Mouse (Mus musculus) kidney, embryonic 15.5 days (tissue): ENCODE measurements around the gene Sdccag8. TPM values are rescaled to one million over a fixed set of nuclear protein-coding genes. Genes with fewer than 3 reads are reported as not detected.

Source experiments
- ATAC-seq: fragments of 200-750 bp; cut with Nextera tagmentation; replicated peaks from 2 replicates; pipeline ENCODE4 v1.8.0; 2017; ENCODE audit warnings: moderate TSS enrichment; ENCODE audit not compliant: low FRiP score
- H3K27ac ChIP-seq: fragments of 300-500 bp; sonication (generic); 2 replicates; pipeline ENCODE4 v1.5.1; 2015; ENCODE audit warnings: mild to moderate bottlenecking, inconsistent platforms
- H3K27me3 ChIP-seq: fragments of 300-500 bp; sonication (generic); 2 replicates; pipeline ENCODE4 v1.6.1; 2015; ENCODE audit warnings: inconsistent platforms
- H3K36me3 ChIP-seq: fragments of 300-500 bp; sonication (generic); 2 replicates; pipeline ENCODE4 v1.6.1; 2015; ENCODE audit warnings: inconsistent platforms
- H3K4me1 ChIP-seq: fragments of 300-500 bp; sonication (generic); 2 replicates; pipeline ENCODE4 v1.6.1; 2015; ENCODE audit warnings: inconsistent platforms
- H3K4me2 ChIP-seq: fragments of 300-500 bp; sonication (generic); 2 replicates; pipeline ENCODE4 v1.6.1; 2015; ENCODE audit warnings: moderate library complexity, mild to moderate bottlenecking, inconsistent platforms
- H3K4me3 ChIP-seq: fragments of 300-500 bp; sonication (generic); replicated peaks from 2 replicates; pipeline ENCODE4 v1.5.1; 2015; ENCODE audit warnings: mild to moderate bottlenecking, inconsistent platforms
- H3K9ac ChIP-seq: fragments of 300-500 bp; sonication (generic); 2 replicates; pipeline ENCODE4 v1.6.1; 2015; ENCODE audit warnings: mild to moderate bottlenecking, inconsistent platforms
- H3K9me3 ChIP-seq: fragments of 300-500 bp; sonication (generic); replicated peaks from 2 replicates; pipeline ENCODE4 v1.6.1; 2016; ENCODE audit warnings: inconsistent platforms
- WGBS: fragments of 180-500 bp; shearing (Covaris S2); methylation state at CpG from one replicate; pipeline ENCODE4 v1.1.7; 2015; ENCODE audit warnings: mixed read lengths; 5-methylcytosine and 5-hydroxymethylcytosine counted together
- polyA plus RNA-seq: library from polyadenylated mRNA; unstranded; fragments of >200 nt; fragmentation: Nextera tagmentation; extraction: Ambion mirVana; gene quantifications from 2 replicates; pipeline ENCODE4 v1.2.1, GENCODE M21; 2015

Sdccag8 gene
- 17.1 and 17.3 TPM in 2 replicates for polyA plus RNA-seq

GRCm38 (mm10) chr1:176814591-176815062, at the start of gene Sdccag8:
Gene Sdccag8, plus strand, starts transcription at chr1:176814660.
- peak within 1 kb of the TSS; percentile 94 for H3K4me3 ChIP-seq
- H3K27ac ChIP-seq = peak within 1 kb of the TSS; percentile 98
- H3K9me3 ChIP-seq = no peaks in the 10 kb centered on the region
- ATAC-seq = peak; percentile 97
- peak within 1 kb of the TSS; percentile 71 for H3K4me2 ChIP-seq
- no peaks in the 10 kb centered on the region for H3K36me3 ChIP-seq
- H3K4me1 ChIP-seq = peaks cover 11% of the 10 kb centered on the region
- no peaks in the 10 kb centered on the region for H3K27me3 ChIP-seq
- WGBS = 0% methylated on average over 25 of the region's 25 CpGs
- H3K9ac ChIP-seq = peak within 1 kb of the TSS; percentile 91

GRCm38 (mm10) chr1:176774533-176774932, 39.9 kb upstream of the Sdccag8 start:
- 91% methylated on average over 4 of the region's 4 CpGs for WGBS

DNA sequence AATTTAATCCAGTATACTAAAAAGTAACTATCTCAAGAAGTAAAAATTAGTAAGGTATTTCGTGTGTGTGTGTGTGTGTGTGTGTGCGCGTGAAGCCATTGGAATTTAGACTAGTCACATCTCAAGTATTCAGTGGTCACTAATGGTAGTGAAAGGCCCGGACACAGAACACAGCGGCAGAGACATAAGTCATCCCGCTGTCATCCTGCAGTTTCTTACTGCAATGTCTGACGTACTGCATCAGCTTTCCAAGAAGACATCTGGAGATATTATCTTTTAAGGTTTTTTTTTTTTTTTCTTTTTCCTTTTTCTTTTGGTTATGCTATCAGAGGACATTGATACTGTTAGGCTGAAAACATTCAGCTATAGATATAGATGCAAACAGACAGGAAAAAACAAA, 25.1 kb upstream of the Sdccag8 start:
- Histone ChIP-seq H3K27me3 (no peaks in the 10 kb centered on the region), H3K4me1 (no peaks in the 10 kb centered on the region), H3K4me3 (no peak overlapping the region), H3K27ac (no peak overlapping the region), H3K9me3 (no peaks in the 10 kb centered on the region), H3K36me3 (peaks cover 41% of the 10 kb centered on the region), H3K9ac (no peak overlapping the region), H3K4me2 (no peak overlapping the region)
- 80% methylated on average over 7 of the region's 7 CpGs for WGBS
- ATAC-seq = no peak

More at GRCm38 (mm10) chr1:176774533-176774932, 39.9 kb upstream of the Sdccag8 start:
- no peak overlapping the region for H3K27ac ChIP-seq
- H3K9ac ChIP-seq = no peak overlapping the region
- no peaks in the 10 kb centered on the region for H3K9me3 ChIP-seq
- no peak overlapping the region for H3K4me3 ChIP-seq
- ATAC-seq = no peak
- H3K4me1 ChIP-seq = no peaks in the 10 kb centered on the region
- H3K27me3 ChIP-seq = no peaks in the 10 kb centered on the region
- no peak overlapping the region for H3K4me2 ChIP-seq
- H3K36me3 ChIP-seq = peaks cover 45% of the 10 kb centered on the region

DNA sequence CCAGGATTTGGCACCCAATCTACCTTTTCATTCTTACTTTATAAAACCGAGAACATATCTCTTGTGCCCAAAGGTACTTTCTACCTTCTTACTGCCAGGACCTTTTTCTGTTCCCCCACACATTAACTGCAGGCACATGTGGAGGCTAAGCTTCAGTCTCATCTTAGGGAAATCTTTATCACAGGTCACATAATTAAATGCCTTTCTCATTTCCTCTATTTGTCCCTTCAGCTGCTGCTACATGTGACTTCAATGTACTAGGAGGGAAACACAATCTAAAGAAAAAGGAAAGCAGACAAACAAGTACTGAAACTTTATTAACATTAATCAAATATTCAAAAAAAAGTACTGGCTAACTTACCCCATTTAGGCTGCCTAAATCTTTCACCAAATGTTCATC, 22.3 kb upstream of the Sdccag8 start:
- Histone ChIP-seq H3K27me3 (no peaks in the 10 kb centered on the region), H3K9me3 (no peaks in the 10 kb centered on the region), H3K36me3 (peaks cover 29% of the 10 kb centered on the region), H3K27ac (no peak overlapping the region), H3K4me2 (no peak overlapping the region), H3K4me1 (no peaks in the 10 kb centered on the region), H3K9ac (no peak overlapping the region), H3K4me3 (no peak overlapping the region)
- 97% methylated on average over 1 of the region's 1 CpGs for WGBS
- ATAC-seq = no peak

GRCm38 (mm10) chr1:176798673-176799072, 15.8 kb upstream of the Sdccag8 start:
- no peak overlapping the region for H3K27ac ChIP-seq
- no peak overlapping the region for H3K9ac ChIP-seq
- H3K36me3 ChIP-seq = no peaks in the 10 kb centered on the region
- H3K27me3 ChIP-seq = no peaks in the 10 kb centered on the region
- no peak overlapping the region for H3K4me2 ChIP-seq
- no peaks in the 10 kb centered on the region for H3K9me3 ChIP-seq
- no peak for ATAC-seq
- H3K4me1 ChIP-seq = 0 out of 2 replicates have a peak, but pooled peaks cover 6% of the 10 kb centered on the region
- no peak overlapping the region for H3K4me3 ChIP-seq

DNA sequence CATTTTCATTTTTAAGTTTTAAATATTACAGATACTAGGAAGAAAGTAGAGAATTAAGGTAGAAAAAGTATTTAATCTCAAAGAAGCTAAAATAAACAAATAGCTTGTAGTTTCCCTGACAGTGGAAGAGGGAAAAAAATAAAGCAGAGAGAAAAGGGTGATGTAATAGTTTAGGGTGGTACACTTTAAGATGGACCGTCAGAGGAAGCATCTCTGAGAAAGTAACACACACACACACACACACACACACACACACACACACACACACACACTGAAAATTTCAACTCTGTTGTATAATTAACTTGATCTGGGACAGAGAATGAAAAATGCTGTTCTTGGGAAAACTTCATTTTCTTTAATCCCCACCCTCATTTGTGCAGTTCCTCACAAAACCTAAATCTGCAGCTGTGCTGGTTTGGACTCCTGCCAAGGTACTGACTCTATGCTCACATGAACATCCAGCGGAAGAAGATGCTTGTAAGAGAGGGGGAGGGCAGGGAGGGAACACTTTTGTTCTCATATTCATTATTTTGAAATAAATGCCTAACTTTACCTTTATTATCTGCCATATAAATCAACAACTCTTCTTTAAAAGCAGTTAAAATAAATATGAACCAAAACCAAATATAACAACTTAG, 13.6 kb upstream of the Sdccag8 start:
- ATAC-seq = no peak
- 0 out of 2 replicates have a peak, but pooled peaks cover 6% of the 10 kb centered on the region for H3K4me1 ChIP-seq
- 17% methylated on average over 2 of the region's 2 CpGs for WGBS

GRCm38 (mm10) chr1:176810161-176810560, 4.3 kb upstream of the Sdccag8 start:
- Histone ChIP-seq H3K27me3 (no peaks in the 10 kb centered on the region), H3K9me3 (no peaks in the 10 kb centered on the region), H3K4me1 (peaks cover 10% of the 10 kb centered on the region), H3K9ac (no peak overlapping the region), H3K4me3 (no peak overlapping the region), H3K4me2 (no peak overlapping the region), H3K36me3 (no peaks in the 10 kb centered on the region), H3K27ac (no peak overlapping the region)
- no peak for ATAC-seq

More for the DNA sequence above, 13.6 kb upstream of the Sdccag8 start:
- Histone ChIP-seq H3K36me3 (no peaks in the 10 kb centered on the region), H3K9me3 (no peaks in the 10 kb centered on the region), H3K4me3 (no peak overlapping the region), H3K4me2 (no peak overlapping the region), H3K27me3 (no peaks in the 10 kb centered on the region), H3K27ac (no peak overlapping the region), H3K9ac (no peak overlapping the region)

GRCm38 (mm10) chr1:176811892-176812291, 2.6 kb upstream of the Sdccag8 start:
- Histone ChIP-seq H3K4me3 (peak overlapping the region; percentile 94), H3K27me3 (no peaks in the 10 kb centered on the region), H3K4me1 (peaks cover 11% of the 10 kb centered on the region), H3K4me2 (peak overlapping the region; percentile 71), H3K9ac (no peak overlapping the region), H3K36me3 (no peaks in the 10 kb centered on the region), H3K27ac (no peak overlapping the region), H3K9me3 (no peaks in the 10 kb centered on the region)
- no peak for ATAC-seq
- 85% methylated on average over 3 of the region's 3 CpGs for WGBS

- Histone ChIP-seq H3K4me2 (peak overlapping the region; percentile 71), H3K27ac (peak overlapping the region; percentile 98), H3K4me3 (peak overlapping the region; percentile 94), H3K4me1 (peaks cover 11% of the 10 kb centered on the region), H3K9ac (peak overlapping the region; percentile 91), H3K36me3 (no peaks in the 10 kb centered on the region), H3K9me3 (no peaks in the 10 kb centered on the region), H3K27me3 (no peaks in the 10 kb centered on the region)
- 20% methylated on average over 11 of the region's 11 CpGs for WGBS
- no peak for ATAC-seq
Measured at GRCm38 (mm10) chr1:176812491-176813291, 1.8 kb upstream of the Sdccag8 start.

- 0% methylated on average over 58 of the region's 75 CpGs for WGBS
- peak overlapping the region; percentile 98 for H3K27ac ChIP-seq
- H3K9ac ChIP-seq = peak overlapping the region; percentile 91
- H3K9me3 ChIP-seq = no peaks in the 10 kb centered on the region
- ATAC-seq = peak; percentile 53
- no peaks in the 10 kb centered on the region for H3K36me3 ChIP-seq
- H3K4me2 ChIP-seq = peak overlapping the region; percentile 71
- no peaks in the 10 kb centered on the region for H3K27me3 ChIP-seq
- H3K4me1 ChIP-seq = peaks cover 11% of the 10 kb centered on the region
- H3K4me3 ChIP-seq = peak overlapping the region; percentile 94
Measured at GRCm38 (mm10) chr1:176813292-176814035, 996 bp upstream of the Sdccag8 start.

- no peaks in the 10 kb centered on the region for H3K27me3 ChIP-seq
- H3K36me3 ChIP-seq = no peaks in the 10 kb centered on the region
- peak within 1 kb of the TSS; percentile 91 for H3K9ac ChIP-seq
- no peaks in the 10 kb centered on the region for H3K9me3 ChIP-seq
- WGBS = under 1% methylated on average over 28 of the region's 28 CpGs
- peak within 1 kb of the TSS; percentile 94 for H3K4me3 ChIP-seq
- peak within 1 kb of the TSS; percentile 98 for H3K27ac ChIP-seq
- H3K4me2 ChIP-seq = peak within 1 kb of the TSS; percentile 71
- peaks cover 11% of the 10 kb centered on the region for H3K4me1 ChIP-seq
- peak; percentile 96 for ATAC-seq
Measured at GRCm38 (mm10) chr1:176814036-176814420, 432 bp upstream of the Sdccag8 start, which contains the start of gene Cep170. Gene Cep170, minus strand, starts transcription at chr1:176814067.

- no peaks in the 10 kb centered on the region for H3K9me3 ChIP-seq
- no peak for ATAC-seq
Measured at GRCm38 (mm10) chr1:176816728-176817127, 2.3 kb downstream of the Sdccag8 start.

More at GRCm38 (mm10) chr1:176816728-176817127, 2.3 kb downstream of the Sdccag8 start:
- Histone ChIP-seq H3K27me3 (no peaks in the 10 kb centered on the region), H3K27ac (no peak overlapping the region), H3K36me3 (no peaks in the 10 kb centered on the region), H3K4me1 (peaks cover 11% of the 10 kb centered on the region), H3K4me2 (no peak overlapping the region), H3K9ac (no peak overlapping the region), H3K4me3 (no peak overlapping the region)
- 79% methylated on average over 4 of the region's 4 CpGs for WGBS
